Mouse (Mus musculus) hindbrain, embryonic 12.5 days (tissue): Measurements from ENCODE around the gene Ttc7b. TPM values are rescaled to one million over a fixed set of nuclear protein-coding genes. Genes with fewer than 3 reads are reported as not detected.
A peak's percentile ranks its signal among the peaks of the same experiment; 100 is the strongest.

ENCODE experiments used
- ATAC-seq: fragments of 200-750 bp; cut with Nextera tagmentation; 2 replicates; pipeline ENCODE4 v1.8.0; 2017; ENCODE audit warnings: moderate TSS enrichment; ENCODE audit not compliant: low FRiP score
- H3K27ac ChIP-seq: fragments of 300-500 bp; sonication (generic); 2 replicates; pipeline ENCODE4 v1.5.1; 2016; ENCODE audit warnings: mild to moderate bottlenecking
- H3K27me3 ChIP-seq: fragments of 300-500 bp; sonication (generic); 2 replicates; pipeline ENCODE4 v1.6.1; 2016; ENCODE audit warnings: mild to moderate bottlenecking
- H3K36me3 ChIP-seq: fragments of 300-500 bp; sonication (generic); 2 replicates; pipeline ENCODE4 v1.6.1; 2016; ENCODE audit warnings: mild to moderate bottlenecking
- H3K4me1 ChIP-seq: fragments of 300-500 bp; sonication (generic); 2 replicates; pipeline ENCODE4 v1.6.1; 2016
- H3K4me2 ChIP-seq: fragments of 300-500 bp; sonication (generic); replicated peaks from 2 replicates; pipeline ENCODE4 v1.6.1; 2016; ENCODE audit warnings: mild to moderate bottlenecking
- H3K4me3 ChIP-seq: fragments of 300-500 bp; sonication (generic); 2 replicates; pipeline ENCODE4 v1.5.1; 2016; ENCODE audit warnings: mild to moderate bottlenecking
- H3K9ac ChIP-seq: fragments of 300-500 bp; sonication (generic); 2 replicates; pipeline ENCODE4 v1.6.1; 2016; ENCODE audit warnings: mild to moderate bottlenecking, moderate library complexity
- H3K9me3 ChIP-seq: fragments of 300-500 bp; sonication (generic); replicated peaks from 2 replicates; pipeline ENCODE4 v1.6.1; 2016; ENCODE audit warnings: mild to moderate bottlenecking
- WGBS: fragments of 180-500 bp; shearing (Covaris S2); methylation state at CpG from one replicate; pipeline ENCODE4 v1.1.7; 2016; 5-methylcytosine and 5-hydroxymethylcytosine counted together
- polyA plus RNA-seq: library from polyadenylated mRNA; unstranded; fragments of >200 nt; fragmentation: Nextera tagmentation; extraction: Ambion mirVana; gene quantifications from 2 replicates; pipeline ENCODE4 v1.2.1, GENCODE M21; 2016

Gene Ttc7b
- polyA plus RNA-seq, 1 experiment from 2014 or later: 6.1 TPM

GRCm38 (mm10) chr12:100481443-100482026 is 39.1 kb downstream of the Ttc7b start:
- Histone ChIP-seq H3K4me1 (no peaks in the 10 kb centered on the region; the same call in 1 of the 2 replicates), H3K4me2 (no peak overlapping the region), H3K27ac (no peak overlapping the region), H3K27me3 (no peaks in the 10 kb centered on the region), H3K9ac (no peak overlapping the region), H3K36me3 (no peaks in the 10 kb centered on the region), H3K4me3 (no peak overlapping the region), H3K9me3 (no peaks in the 10 kb centered on the region)
- ATAC-seq: peak; percentile 30; the same call in 1 of the 2 replicates
- WGBS: 79% methylated on average over 8 of the region's 8 CpGs

DNA sequence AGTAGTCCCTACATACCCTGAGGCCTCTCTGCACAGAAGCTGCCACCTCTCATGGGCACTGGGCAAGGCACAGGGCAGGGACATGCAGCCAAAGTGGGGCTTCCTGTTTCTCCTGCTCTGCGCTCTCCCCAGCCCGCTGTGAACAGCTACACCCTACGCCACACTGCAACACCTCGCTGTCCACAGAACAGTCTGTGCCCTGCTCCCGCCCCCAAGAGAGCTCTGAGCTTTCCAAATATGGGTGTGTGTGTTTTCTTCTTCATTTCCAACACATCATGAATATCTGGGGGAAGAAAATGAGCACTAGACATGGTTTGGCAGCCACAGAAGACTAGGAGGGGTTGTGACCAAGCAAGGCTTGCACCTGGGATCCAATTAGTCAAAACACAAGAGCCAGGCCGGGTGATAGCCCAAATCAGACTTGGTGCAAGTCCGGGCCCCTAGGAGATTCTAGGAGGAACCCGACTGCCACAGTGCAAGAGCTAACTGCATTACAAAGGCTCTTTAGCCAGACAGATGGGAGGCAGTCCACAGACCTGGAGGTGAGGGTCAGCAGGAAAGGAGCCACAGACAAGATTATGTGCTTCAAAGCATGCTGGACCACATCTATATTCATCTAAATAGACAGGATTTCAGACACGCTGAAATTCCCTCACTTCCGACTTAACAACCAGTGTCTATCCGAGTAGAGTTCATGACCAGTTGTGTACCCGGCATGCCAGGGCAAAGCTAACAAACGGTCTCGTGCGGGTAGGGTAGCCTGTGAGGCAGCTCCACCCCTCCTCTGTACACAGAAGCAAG is 39.8 kb downstream of the Ttc7b start:
- Histone ChIP-seq H3K27ac (no peak overlapping the region), H3K4me3 (no peak overlapping the region), H3K36me3 (no peaks in the 10 kb centered on the region), H3K9me3 (no peaks in the 10 kb centered on the region), H3K27me3 (no peaks in the 10 kb centered on the region), H3K4me1 (no peaks in the 10 kb centered on the region; the same call in 1 of the 2 replicates), H3K4me2 (no peak overlapping the region), H3K9ac (no peak overlapping the region)
- ATAC-seq: peak; percentile 5; the same call in 1 of the 2 replicates
- 91% methylated on average over 15 of the region's 15 CpGs for WGBS

DNA sequence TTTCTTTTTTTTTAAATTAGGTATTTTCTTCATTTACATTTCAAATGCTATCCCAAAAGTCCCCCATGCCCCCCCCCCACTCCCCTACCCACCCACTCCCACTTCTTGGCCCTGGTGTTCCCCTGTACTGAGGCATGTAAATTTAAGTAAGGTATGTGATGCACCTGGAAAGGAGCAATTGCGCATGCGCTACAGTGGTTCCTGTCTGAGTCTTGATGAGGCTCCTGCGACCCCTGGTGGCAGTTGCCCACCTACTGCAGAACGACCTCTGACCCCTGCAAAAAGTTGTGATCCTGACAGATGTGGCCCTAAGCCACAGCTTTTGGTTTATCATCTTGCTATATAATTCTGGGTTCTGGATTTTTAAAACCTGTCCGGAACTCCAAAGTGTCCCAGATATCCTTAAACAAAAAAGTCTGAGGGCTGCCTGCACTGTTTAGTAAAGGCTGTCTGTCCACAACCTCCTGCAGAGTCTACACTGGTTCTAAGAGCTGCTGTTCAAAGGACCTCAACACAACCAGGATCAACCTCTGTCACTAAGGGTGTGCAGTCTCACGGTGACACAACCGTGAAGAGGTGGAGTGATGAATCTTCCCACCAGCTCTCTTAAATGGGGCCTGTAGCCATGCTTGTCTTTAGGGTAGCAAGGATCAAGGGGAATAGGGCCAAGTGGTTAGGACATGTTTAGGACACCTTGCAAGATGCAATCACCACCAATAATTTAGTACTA is 40.6 kb downstream of the Ttc7b start:
- WGBS: 24% methylated on average over 7 of the region's 7 CpGs
- Histone ChIP-seq H3K9ac (no peak overlapping the region), H3K4me1 (no peaks in the 10 kb centered on the region; the same call in 1 of the 2 replicates), H3K4me3 (no peak overlapping the region), H3K36me3 (no peaks in the 10 kb centered on the region), H3K9me3 (no peaks in the 10 kb centered on the region), H3K27me3 (no peaks in the 10 kb centered on the region), H3K4me2 (no peak overlapping the region), H3K27ac (no peak overlapping the region)
- ATAC-seq: peak; percentile 58; the same call in 1 of the 2 replicates

- Histone ChIP-seq H3K4me3 (no peak overlapping the region), H3K9me3 (no peaks in the 10 kb centered on the region), H3K27ac (no peak overlapping the region), H3K4me2 (no peak overlapping the region), H3K4me1 (no peaks in the 10 kb centered on the region; the same call in 1 of the 2 replicates), H3K9ac (no peak overlapping the region), H3K27me3 (no peaks in the 10 kb centered on the region), H3K36me3 (no peaks in the 10 kb centered on the region)
- ATAC-seq: no peak
- WGBS: 73% methylated on average over 10 of the region's 10 CpGs
These were observed 41.3 kb downstream of the Ttc7b start for GRCm38 (mm10) chr12:100479270-100479869.

DNA sequence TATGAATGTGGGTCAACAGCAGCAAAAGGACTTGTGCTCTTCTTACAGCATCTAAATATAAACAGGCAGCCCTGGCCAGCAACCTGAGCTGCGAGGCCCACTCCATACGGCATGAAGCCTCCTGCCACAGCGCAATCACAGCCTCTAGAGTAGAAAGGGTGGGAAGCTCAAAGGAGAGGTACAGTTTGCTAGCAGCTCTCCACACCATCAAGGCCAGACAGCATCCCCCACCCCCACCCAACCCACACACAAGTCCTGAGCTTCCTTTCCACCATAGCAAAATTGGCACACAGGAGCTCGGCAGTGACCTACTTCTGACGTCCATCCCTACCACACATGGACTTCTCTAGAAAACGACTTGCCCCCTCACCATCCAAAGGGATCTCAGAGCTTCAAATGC is 42.0 kb downstream of the Ttc7b start:
- ATAC-seq: no peak
- Histone ChIP-seq H3K4me2 (no peak overlapping the region), H3K27me3 (no peaks in the 10 kb centered on the region), H3K27ac (no peak overlapping the region), H3K9me3 (no peaks in the 10 kb centered on the region), H3K4me1 (no peaks in the 10 kb centered on the region; the same call in 1 of the 2 replicates), H3K9ac (no peak overlapping the region), H3K4me3 (no peak overlapping the region), H3K36me3 (no peaks in the 10 kb centered on the region)
- WGBS: 84% methylated on average over 6 of the region's 6 CpGs

- Histone ChIP-seq H3K9ac (no peak overlapping the region), H3K4me1 (no peaks in the 10 kb centered on the region; the same call in 1 of the 2 replicates), H3K27ac (no peak overlapping the region), H3K4me3 (no peak overlapping the region), H3K27me3 (no peaks in the 10 kb centered on the region), H3K36me3 (no peaks in the 10 kb centered on the region), H3K4me2 (no peak overlapping the region), H3K9me3 (no peaks in the 10 kb centered on the region)
- 86% methylated on average over 6 of the region's 6 CpGs for WGBS
- no peak for ATAC-seq
These were observed 42.5 kb downstream of the Ttc7b start for GRCm38 (mm10) chr12:100478151-100478550.

- 87% methylated on average over 6 of the region's 6 CpGs for WGBS
- H3K9ac ChIP-seq: no peak overlapping the region
- no peak overlapping the region for H3K27ac ChIP-seq
- H3K36me3 ChIP-seq: no peaks in the 10 kb centered on the region
- H3K4me3 ChIP-seq: no peak overlapping the region
- ATAC-seq: no peak
- H3K27me3 ChIP-seq: no peaks in the 10 kb centered on the region
- H3K4me2 ChIP-seq: no peak overlapping the region
- H3K4me1 ChIP-seq: no peaks in the 10 kb centered on the region; the same call in 1 of the 2 replicates
- no peaks in the 10 kb centered on the region for H3K9me3 ChIP-seq
These were observed 43.2 kb downstream of the Ttc7b start for GRCm38 (mm10) chr12:100477474-100477873.

GRCm38 (mm10) chr12:100476351-100476750 is 44.3 kb downstream of the Ttc7b start:
- no peaks in the 10 kb centered on the region for H3K36me3 ChIP-seq
- H3K9ac ChIP-seq: no peak overlapping the region
- ATAC-seq: no peak
- no peak overlapping the region for H3K27ac ChIP-seq
- H3K27me3 ChIP-seq: no peaks in the 10 kb centered on the region
- H3K4me3 ChIP-seq: no peak overlapping the region
- no peak overlapping the region for H3K4me2 ChIP-seq
- no peaks in the 10 kb centered on the region; the same call in 1 of the 2 replicates for H3K4me1 ChIP-seq
- H3K9me3 ChIP-seq: no peaks in the 10 kb centered on the region

GRCm38 (mm10) chr12:100475489-100475888 is 45.1 kb downstream of the Ttc7b start:
- Histone ChIP-seq H3K4me2 (no peak overlapping the region), H3K9me3 (no peaks in the 10 kb centered on the region), H3K4me1 (no peaks in the 10 kb centered on the region; the same call in 1 of the 2 replicates), H3K36me3 (no peaks in the 10 kb centered on the region), H3K9ac (no peak overlapping the region), H3K4me3 (no peak overlapping the region), H3K27me3 (no peaks in the 10 kb centered on the region), H3K27ac (no peak overlapping the region)
- WGBS: 85% methylated on average over 3 of the region's 3 CpGs
- no peak for ATAC-seq

- H3K27me3 ChIP-seq: no peaks in the 10 kb centered on the region
- no peaks in the 10 kb centered on the region for H3K36me3 ChIP-seq
- H3K9ac ChIP-seq: no peak overlapping the region
- no peaks in the 10 kb centered on the region for H3K9me3 ChIP-seq
- no peak overlapping the region for H3K27ac ChIP-seq
- 95% methylated on average over 3 of the region's 3 CpGs for WGBS
- H3K4me1 ChIP-seq: no peaks in the 10 kb centered on the region; the same call in 1 of the 2 replicates
- no peak for ATAC-seq
- no peak overlapping the region for H3K4me3 ChIP-seq
- H3K4me2 ChIP-seq: no peak overlapping the region
These were observed 45.8 kb downstream of the Ttc7b start for GRCm38 (mm10) chr12:100474661-100475321.

DNA sequence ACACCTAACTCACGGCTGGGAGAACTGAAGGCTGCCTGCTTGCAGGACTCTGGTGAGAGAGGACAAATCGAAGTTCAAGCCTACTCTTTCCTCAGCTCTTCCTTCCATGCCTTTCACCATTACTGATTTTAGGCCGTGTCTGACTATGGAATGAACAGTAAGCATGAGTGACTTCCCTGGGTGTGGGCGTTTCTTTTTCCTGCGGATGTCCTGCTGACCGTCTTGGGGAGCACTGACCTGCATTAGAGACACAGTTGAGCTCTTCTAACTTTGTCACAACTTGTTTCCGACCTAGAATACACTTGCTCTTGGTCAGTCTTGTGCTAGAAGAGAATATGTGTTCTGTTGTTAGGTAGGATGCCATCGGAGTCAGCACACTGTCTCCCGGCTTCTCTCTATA is 50.3 kb downstream of the Ttc7b start:
- H3K9me3 ChIP-seq: no peaks in the 10 kb centered on the region
- H3K4me2 ChIP-seq: no peak overlapping the region
- peaks cover 7% of the 10 kb centered on the region; the same call in 1 of the 2 replicates for H3K36me3 ChIP-seq
- H3K4me1 ChIP-seq: peaks cover 4% of the 10 kb centered on the region
- 85% methylated on average over 9 of the region's 9 CpGs for WGBS
- no peak overlapping the region for H3K27ac ChIP-seq
- no peaks in the 10 kb centered on the region for H3K27me3 ChIP-seq
- no peak overlapping the region for H3K4me3 ChIP-seq
- no peak overlapping the region for H3K9ac ChIP-seq
- no peak for ATAC-seq
